Mouse (Mus musculus) MEL (cell line): ENCODE measurements around the gene Ak1. TPM values are rescaled to one million over a fixed set of nuclear protein-coding genes. Genes with fewer than 3 reads are reported as not detected.

Source experiments
- DNase-seq: peaks from one replicate; pipeline ENCODE4 v3.0.0; 2011; ENCODE audit warnings: low read depth, low spot score
- H3K27ac ChIP-seq: 2 replicates; pipeline ENCODE4 v1.5.1; 2012; ENCODE audit warnings: low read depth, mild to moderate bottlenecking, control low read depth, low read length, moderate library complexity; ENCODE audit not compliant: control insufficient read depth
- H3K27me3 ChIP-seq, 2 experiments: fragments of 150-350 bp in 1 of 2; sonication (generic) in 1 of 2; 2 replicates each; pipeline ENCODE4 v1.6.1; 2012; ENCODE audit warnings: low read length in 2 of 2, mild to moderate bottlenecking in 2 of 2, improper control_type of control experiment in 1 of 2, moderate library complexity in 1 of 2; ENCODE audit not compliant: insufficient read depth in 2 of 2, control insufficient read depth in 1 of 2
- H3K36me3 ChIP-seq, 2 experiments: 2 replicates each; pipeline ENCODE4 v1.6.1; 2012 to 2014; ENCODE audit warnings: low read length in 2 of 2, improper control_type of control experiment in 1 of 2, inconsistent platforms in 1 of 2, mild to moderate bottlenecking in 1 of 2; ENCODE audit not compliant: insufficient read depth in 2 of 2, control insufficient read depth in 1 of 2
- H3K4me1 ChIP-seq, 2 experiments: fragments of 150-350 bp in 1 of 2; sonication (generic) in 1 of 2; 2 replicates each; pipeline ENCODE4 v1.6.1; 2012; ENCODE audit warnings: low read length in 2 of 2, improper control_type of control experiment in 1 of 2, mild to moderate bottlenecking in 1 of 2; ENCODE audit not compliant: insufficient read depth in 2 of 2, control insufficient read depth in 1 of 2
- H3K4me3 ChIP-seq, 2 experiments: fragments of 150-350 bp in 1 of 2; sonication (generic) in 1 of 2; 2 replicates each; pipeline ENCODE4 v1.5.1; 2012; ENCODE audit warnings: low read depth in 2 of 2, low read length in 2 of 2, mild to moderate bottlenecking in 2 of 2, moderate library complexity in 2 of 2, control low read depth in 1 of 2, improper control_type of control experiment in 1 of 2; ENCODE audit not compliant: control insufficient read depth in 1 of 2, insufficient read depth in 1 of 2
- H3K79me2 ChIP-seq: 2 replicates; pipeline ENCODE4 v1.6.1; 2012; ENCODE audit warnings: mild to moderate bottlenecking, low read length, moderate library complexity; ENCODE audit not compliant: control insufficient read depth, poor library complexity, insufficient read depth
- H3K9ac ChIP-seq: 2 replicates; pipeline ENCODE4 v1.6.1; 2012; ENCODE audit warnings: low read depth, mild to moderate bottlenecking, control low read depth, low read length, moderate library complexity; ENCODE audit not compliant: control insufficient read depth, poor library complexity, severe bottlenecking
- H3K9me3 ChIP-seq: fragments of 150-350 bp; sonication (generic); replicated peaks from 2 replicates; pipeline ENCODE4 v1.6.1; 2012; ENCODE audit warnings: mild to moderate bottlenecking, low read length, improper control_type of control experiment, moderate library complexity; ENCODE audit not compliant: insufficient read depth
- ELF1 ChIP-seq: IDR thresholded peaks from 2 replicates; pipeline ENCODE4 v1.6.1; 2014; ENCODE audit warnings: low read depth, mild to moderate bottlenecking, inconsistent platforms, low read length, improper control_type of control experiment, moderate library complexity
- ETS1 ChIP-seq: IDR thresholded peaks from 2 replicates; pipeline ENCODE4 v1.6.1; 2012; ENCODE audit warnings: low read depth, mild to moderate bottlenecking, inconsistent platforms, low read length, improper control_type of control experiment, moderate library complexity
- GABPA ChIP-seq: IDR thresholded peaks from 2 replicates; pipeline ENCODE4 v1.6.1; 2012; ENCODE audit warnings: low read depth, mild to moderate bottlenecking, inconsistent platforms, low read length, improper control_type of control experiment, moderate library complexity
- KAT2A ChIP-seq: conservative IDR thresholded peaks from 2 replicates; pipeline ENCODE4 v1.6.1; 2012; ENCODE audit warnings: low read depth, low read length, improper control_type of control experiment, inconsistent platforms
- MAFK ChIP-seq: IDR thresholded peaks from 2 replicates; pipeline ENCODE4 v1.6.1; 2011; ENCODE audit warnings: low read depth, mild to moderate bottlenecking, low read length, improper control_type of control experiment, borderline replicate concordance
- MAZ ChIP-seq: IDR thresholded peaks from 2 replicates; pipeline ENCODE4 v1.6.1; 2012; ENCODE audit warnings: low read depth, mild to moderate bottlenecking, inconsistent platforms, low read length, improper control_type of control experiment
- MEF2A ChIP-seq: IDR thresholded peaks from 2 replicates; pipeline ENCODE4 v1.6.1; 2014; ENCODE audit warnings: low read depth, mild to moderate bottlenecking, inconsistent platforms, low read length, improper control_type of control experiment; ENCODE audit not compliant: poor library complexity, insufficient replicate concordance, severe bottlenecking; ENCODE audit errors: extremely low read depth
- MXI1 ChIP-seq: IDR thresholded peaks from 2 replicates; pipeline ENCODE4 v1.6.1; 2011; ENCODE audit warnings: mild to moderate bottlenecking, low read depth, low read length, improper control_type of control experiment
- MYB ChIP-seq: IDR thresholded peaks from 2 replicates; pipeline ENCODE4 v1.6.1; 2011; ENCODE audit warnings: mild to moderate bottlenecking, low read depth, low read length, improper control_type of control experiment
- MYC ChIP-seq: IDR thresholded peaks from 2 replicates; pipeline ENCODE4 v1.6.1; 2011; ENCODE audit warnings: low read depth, mild to moderate bottlenecking, low read length, improper control_type of control experiment, moderate library complexity
- NELFE ChIP-seq: IDR thresholded peaks from 2 replicates; pipeline ENCODE4 v1.6.1; 2011; ENCODE audit warnings: low read depth, low read length, improper control_type of control experiment
- POLR2AphosphoS2 ChIP-seq: IDR thresholded peaks from 2 replicates; pipeline ENCODE4 v1.6.1; 2011; ENCODE audit warnings: low read length, improper control_type of control experiment
- POLR2AphosphoS5 ChIP-seq: IDR thresholded peaks from 2 replicates; pipeline ENCODE4 v1.6.1; 2012; ENCODE audit warnings: low read depth, borderline replicate concordance, mild to moderate bottlenecking, inconsistent platforms, low read length, moderate library complexity, mixed read lengths
- SIN3A ChIP-seq: IDR thresholded peaks from 2 replicates; pipeline ENCODE4 v1.6.1; 2012; ENCODE audit warnings: low read length, improper control_type of control experiment, inconsistent platforms
- TCF12 ChIP-seq: IDR thresholded peaks from 2 replicates; pipeline ENCODE4 v1.6.1; 2014; ENCODE audit warnings: low read depth, mild to moderate bottlenecking, inconsistent platforms, low read length, improper control_type of control experiment, moderate library complexity
- UBTF ChIP-seq: IDR thresholded peaks from 2 replicates; pipeline ENCODE4 v1.6.1; 2012; ENCODE audit warnings: low read depth, mild to moderate bottlenecking, inconsistent platforms, low read length, improper control_type of control experiment, moderate library complexity, borderline replicate concordance; ENCODE audit not compliant: insufficient read depth
- USF2 ChIP-seq, 2 experiments: IDR thresholded peaks; 2 replicates each; pipeline ENCODE4 v1.6.1; 2011 to 2012; ENCODE audit warnings: improper control_type of control experiment in 2 of 2, low read length in 2 of 2, borderline replicate concordance in 1 of 2, inconsistent platforms in 1 of 2, low read depth in 1 of 2, mild to moderate bottlenecking in 1 of 2; ENCODE audit not compliant: insufficient read depth in 1 of 2
- ZKSCAN1 ChIP-seq: IDR thresholded peaks from 2 replicates; pipeline ENCODE4 v1.6.1; 2012; ENCODE audit warnings: low read depth, mild to moderate bottlenecking, inconsistent platforms, low read length, improper control_type of control experiment, moderate library complexity
- ZMIZ1 ChIP-seq: IDR thresholded peaks from 2 replicates; pipeline ENCODE4 v1.6.1; 2012; ENCODE audit warnings: low read depth, mild to moderate bottlenecking, inconsistent platforms, low read length, improper control_type of control experiment, moderate library complexity
- polyA plus RNA-seq, 2 experiments: library from polyadenylated mRNA; stranded (reverse) in 1 of 2; unstranded in 1 of 2; fragments of >175 nt in 1 of 2; fragments of >200 nt in 1 of 2; gene quantifications; 2 replicates each; pipeline versions ENCODE4 v1.2.1 to v1.2.4; 2012; ENCODE audit warnings: low replicate concordance in 2 of 2, low read depth in 1 of 2; ENCODE audit not compliant: insufficient read length in 2 of 2, insufficient read depth in 1 of 2, missing spikeins in 1 of 2
- total RNA-seq: library from RNA; depleted of rRNA; stranded (reverse); fragments of 300-350 nt; gene quantifications from 2 replicates; pipeline ENCODE4 v1.2.3, GENCODE M21; 2012

Gene Ak1
- total and polyA plus RNA-seq, 3 experiments: 0.12 to 0.13 TPM; not detected in 1

- no peak overlapping the region for H3K9ac ChIP-seq
- no peaks in the 10 kb centered on the region for H3K36me3 ChIP-seq
- no peaks in the 10 kb centered on the region for H3K9me3 ChIP-seq
- no peak for TF ChIP-seq POLR2AphosphoS5
- TF ChIP-seq UBTF: no peak
- no peak for TF ChIP-seq MYC
- TF ChIP-seq KAT2A: no peak
- no peak overlapping the region for H3K27ac ChIP-seq
- H3K4me1 ChIP-seq: no peaks in the 10 kb centered on the region; a peak in 1 of 4 replicates
- H3K4me3 ChIP-seq: no peak overlapping the region
- H3K79me2 ChIP-seq: no peaks in the 10 kb centered on the region
- DNase-seq: no peak
- H3K27me3 ChIP-seq: no peaks in the 10 kb centered on the region
Measured at GRCm38 (mm10) chr2:32633660-32634059, 12.1 kb downstream of the Ak1 start.

GRCm38 (mm10) chr2:32634277-32635105, 12.9 kb downstream of the Ak1 start:
- H3K27ac ChIP-seq: no peak overlapping the region
- no peaks in the 10 kb centered on the region for H3K9me3 ChIP-seq
- no peaks in the 10 kb centered on the region for H3K36me3 ChIP-seq
- H3K79me2 ChIP-seq: no peaks in the 10 kb centered on the region
- DNase-seq: no peak
- H3K9ac ChIP-seq: no peak overlapping the region
- H3K4me3 ChIP-seq: no peak overlapping the region
- H3K27me3 ChIP-seq: no peaks in the 10 kb centered on the region
- TF ChIP-seq MYB (no peak), POLR2AphosphoS5 (no peak), ELF1 (no peak), MAFK (no peak), MXI1 (no peak), MAZ (no peak), POLR2AphosphoS2 (no peak), GABPA (no peak), TCF12 (no peak), ETS1 (no peak), USF2 (IDR thresholded peaks at IDR 0.05; ENCODE audit: borderline replicate concordance in 1 of 2, insufficient read depth in 1 of 2, low read depth in 1 of 2, low read length in 2 of 2) (no peak), MEF2A (no peak), NELFE (no peak), SIN3A (no peak), ZMIZ1 (no peak), UBTF (no peak), ZKSCAN1 (no peak), KAT2A (no peak)
- no peaks in the 10 kb centered on the region; a peak in 1 of 4 replicates for H3K4me1 ChIP-seq
